Mouse (Mus musculus) lung, embryonic 14.5 days (tissue): Measurements from ENCODE around the gene Trpv1. TPM values are rescaled to one million over a fixed set of nuclear protein-coding genes. Genes with fewer than 3 reads are reported as not detected.

Experiments used
- ATAC-seq: fragments of 200-750 bp; cut with Nextera tagmentation; 2 replicates; pipeline ENCODE4 v1.8.0; 2017; ENCODE audit warnings: mild to moderate bottlenecking, moderate TSS enrichment, moderate library complexity; ENCODE audit not compliant: insufficient read depth
- DNase-seq: peaks from one replicate; pipeline ENCODE4 v3.0.0-alpha.2; 2015
- H3K27ac ChIP-seq: fragments of 300-500 bp; sonication (generic); 2 replicates; pipeline ENCODE4 v1.5.1; 2014; ENCODE audit warnings: low read depth, mild to moderate bottlenecking, moderate library complexity
- H3K27me3 ChIP-seq: fragments of 300-500 bp; sonication (generic); 2 replicates; pipeline ENCODE4 v1.6.1; 2014; ENCODE audit warnings: low read length, control low read depth; ENCODE audit not compliant: insufficient read depth
- H3K36me3 ChIP-seq: fragments of 300-500 bp; sonication (generic); 2 replicates; pipeline ENCODE4 v1.6.1; 2014; ENCODE audit warnings: control low read depth; ENCODE audit not compliant: insufficient read depth
- H3K4me1 ChIP-seq: fragments of 300-500 bp; sonication (generic); 2 replicates; pipeline ENCODE4 v1.6.1; 2014; ENCODE audit warnings: antibody characterized with exemption, control low read depth; ENCODE audit not compliant: insufficient read depth
- H3K4me2 ChIP-seq: fragments of 300-500 bp; sonication (generic); 2 replicates; pipeline ENCODE4 v1.6.1; 2014; ENCODE audit warnings: mild to moderate bottlenecking
- H3K4me3 ChIP-seq: fragments of 300-500 bp; sonication (generic); 2 replicates; pipeline ENCODE4 v1.5.1; 2014; ENCODE audit warnings: low read depth, low read length
- H3K9ac ChIP-seq: fragments of 300-500 bp; sonication (generic); 2 replicates; pipeline ENCODE4 v1.6.1; 2014
- H3K9me3 ChIP-seq: fragments of 300-500 bp; sonication (generic); 2 replicates; pipeline ENCODE4 v1.6.1; 2016; ENCODE audit warnings: low read depth, low read length, control low read depth
- CTCF ChIP-seq: IDR thresholded peaks from 2 replicates; pipeline ENCODE4 v1.5.1; 2016; ENCODE audit warnings: antibody characterized with exemption, low read depth
- WGBS: fragments of 180-500 bp; shearing (Covaris S2); extraction: QIAGEN DNeasy Blood & Tissue Kit; methylation state at CpG from one replicate; pipeline ENCODE4 v1.1.7; 2014; 5-methylcytosine and 5-hydroxymethylcytosine counted together
- polyA plus RNA-seq: library from polyadenylated mRNA; unstranded; fragments of >200 nt; fragmentation: Nextera tagmentation; extraction: Ambion mirVana; gene quantifications from 2 replicates; pipeline ENCODE4 v1.2.1, GENCODE M21; 2014

Gene Trpv1
- polyA plus RNA-seq, 1 experiment from 2014 or later, result not detected

DNA sequence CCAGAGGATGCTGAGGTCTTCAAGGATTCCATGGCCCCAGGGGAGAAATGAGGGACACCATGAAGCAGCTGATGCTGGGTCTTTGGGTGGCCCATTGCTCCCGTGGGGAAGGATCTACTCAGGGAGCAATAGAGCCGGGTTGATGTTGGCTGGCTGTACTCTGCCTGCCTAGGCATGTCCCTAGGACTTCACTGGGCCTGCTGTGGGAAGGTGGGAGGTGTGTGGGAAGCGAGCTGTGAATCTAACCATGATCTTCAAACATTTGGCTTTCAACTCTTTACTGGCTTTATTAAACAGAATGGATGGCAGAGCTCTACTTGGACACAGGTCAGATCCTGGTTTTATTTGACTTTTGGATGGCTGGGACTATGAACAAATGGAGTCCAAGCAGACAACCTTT, 26.4 kb downstream of the Trpv1 start:
- no peak overlapping the region for H3K4me3 ChIP-seq
- no peaks in the 10 kb centered on the region for H3K4me1 ChIP-seq
- ATAC-seq (no peak), DNase-seq (no peak)
- no peaks in the 10 kb centered on the region for H3K36me3 ChIP-seq
- no peaks in the 10 kb centered on the region for H3K27me3 ChIP-seq
- no peaks in the 10 kb centered on the region for H3K9me3 ChIP-seq
- no peak overlapping the region for H3K9ac ChIP-seq
- H3K4me2 ChIP-seq, result no peak overlapping the region
- no peak overlapping the region for H3K27ac ChIP-seq
- no peak for TF ChIP-seq CTCF
- 77% methylated on average over 3 of the region's 3 CpGs for WGBS

DNA sequence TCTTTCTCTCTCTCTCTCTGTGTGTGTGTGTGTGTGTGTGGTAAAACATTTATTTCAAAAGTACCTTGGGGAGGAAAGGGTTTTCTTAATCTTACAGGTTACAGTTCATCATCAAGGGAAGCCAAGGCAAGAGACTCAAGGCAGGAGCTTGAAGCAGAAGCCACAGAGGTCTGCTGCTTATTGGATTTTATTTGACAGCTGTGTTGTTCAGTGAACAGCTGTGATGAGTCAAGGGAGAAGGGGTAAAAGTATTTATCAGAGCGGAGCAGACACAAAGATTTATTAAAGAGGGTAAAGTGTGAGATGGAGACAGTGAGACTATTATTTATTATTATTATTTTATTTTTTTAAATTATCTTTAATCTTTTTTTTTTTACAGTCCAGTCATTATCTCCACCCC, 27.3 kb downstream of the Trpv1 start:
- TF ChIP-seq CTCF, result no peak
- ATAC-seq, result no peak

DNA sequence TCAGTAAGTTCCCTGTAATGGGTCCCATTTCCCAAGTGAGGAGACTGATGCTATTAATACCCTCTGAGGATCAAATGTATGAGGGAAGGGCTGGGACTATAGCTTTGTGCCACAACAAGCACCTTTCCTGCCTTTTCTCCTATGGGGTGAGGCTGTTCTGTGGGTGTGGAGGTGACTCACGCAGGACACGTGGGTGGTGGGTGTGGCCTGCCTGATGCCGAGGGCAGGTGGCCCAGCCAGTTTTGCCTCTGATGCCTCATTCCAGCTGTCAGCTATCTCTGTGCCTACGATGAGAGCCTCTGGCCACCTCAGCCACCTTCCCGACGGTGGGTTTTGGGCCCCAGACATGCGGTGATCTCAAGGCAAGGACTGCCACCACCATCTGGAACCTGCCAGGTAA, 33.2 kb downstream of the Trpv1 start, which contains the start of gene Trpv3:
Trpv3 (plus strand) TSS at position 122 of the 400 bp plus-strand sequence.
- WGBS, result 63% methylated on average over 7 of the region's 7 CpGs
- no peak within 1 kb of the TSS for H3K27ac ChIP-seq
- no peaks in the 10 kb centered on the region for H3K36me3 ChIP-seq
- no peak within 1 kb of the TSS for H3K4me2 ChIP-seq
- no peaks in the 10 kb centered on the region for H3K27me3 ChIP-seq
- TF ChIP-seq CTCF, result no peak
- no peak for ATAC-seq
- H3K9ac ChIP-seq, result no peak within 1 kb of the TSS
- no peak for DNase-seq
- no peaks in the 10 kb centered on the region for H3K4me1 ChIP-seq
- H3K9me3 ChIP-seq, result no peaks in the 10 kb centered on the region
- H3K4me3 ChIP-seq, result no peak within 1 kb of the TSS

More for the DNA sequence above, 27.3 kb downstream of the Trpv1 start:
- Histone ChIP-seq H3K9ac (no peak overlapping the region), H3K27me3 (no peaks in the 10 kb centered on the region), H3K9me3 (no peaks in the 10 kb centered on the region), H3K36me3 (no peaks in the 10 kb centered on the region), H3K27ac (no peak overlapping the region), H3K4me1 (no peaks in the 10 kb centered on the region), H3K4me3 (no peak overlapping the region), H3K4me2 (no peak overlapping the region)
- WGBS, result 57% methylated on average over 1 of the region's 1 CpGs
- no peak for DNase-seq

DNA sequence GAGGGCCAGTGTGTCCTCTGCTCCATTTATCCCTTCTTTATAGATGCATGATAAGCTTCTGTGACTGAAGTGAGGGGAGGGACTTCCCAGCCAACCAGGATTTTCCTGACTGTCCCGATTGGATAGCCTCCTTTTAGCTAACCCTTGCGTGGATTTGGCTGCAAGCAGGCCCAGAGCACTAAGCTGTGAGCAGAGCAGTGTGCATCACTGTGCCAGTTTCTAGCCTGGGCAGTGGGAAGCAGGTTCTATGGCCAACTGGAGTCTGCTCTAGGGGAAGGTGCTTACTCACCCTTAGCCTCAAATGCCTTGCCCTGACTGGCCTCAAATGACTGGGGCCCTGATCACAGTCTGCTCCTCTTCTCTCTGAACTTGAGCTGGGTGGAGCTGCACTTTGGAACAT, 40.7 kb downstream of the Trpv1 start:
- no peak for DNase-seq
- no peak for TF ChIP-seq CTCF
- no peak for ATAC-seq
- no peaks in the 10 kb centered on the region for H3K9me3 ChIP-seq
- H3K9ac ChIP-seq, result no peak overlapping the region
- H3K4me2 ChIP-seq, result no peak overlapping the region
- H3K36me3 ChIP-seq, result no peaks in the 10 kb centered on the region
- H3K27ac ChIP-seq, result no peak overlapping the region
- 22% methylated on average over 2 of the region's 2 CpGs for WGBS
- H3K4me3 ChIP-seq, result no peak overlapping the region
- H3K27me3 ChIP-seq, result no peaks in the 10 kb centered on the region
- H3K4me1 ChIP-seq, result no peaks in the 10 kb centered on the region

DNA sequence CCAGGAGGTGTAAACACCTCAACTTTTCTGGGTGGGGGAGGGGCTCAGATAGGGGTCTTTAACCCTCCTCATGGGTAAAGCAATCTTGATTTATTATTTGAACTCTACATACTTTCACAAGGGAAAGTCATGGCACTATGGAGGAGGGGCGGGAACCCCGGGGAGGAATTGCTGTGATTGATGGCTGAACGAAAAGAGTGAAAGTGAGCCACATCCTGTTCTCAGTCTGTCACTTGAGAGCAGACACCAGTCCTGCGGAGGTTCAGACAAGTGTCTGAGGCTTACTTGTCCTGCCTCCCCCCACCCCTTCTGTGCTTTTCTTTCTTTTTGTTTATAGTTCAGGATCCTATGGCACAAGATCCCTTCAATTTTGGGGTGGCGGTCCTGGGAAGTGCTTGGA, 46.6 kb downstream of the Trpv1 start:
- TF ChIP-seq CTCF, result no peak
- Histone ChIP-seq H3K4me1 (peaks cover 3% of the 10 kb centered on the region), H3K4me2 (no peak overlapping the region), H3K9ac (no peak overlapping the region), H3K9me3 (no peaks in the 10 kb centered on the region), H3K36me3 (no peaks in the 10 kb centered on the region), H3K4me3 (no peak overlapping the region), H3K27me3 (no peaks in the 10 kb centered on the region), H3K27ac (no peak overlapping the region)
- ATAC-seq (no peak), DNase-seq (peak; percentile 27)
- WGBS, result 23% methylated on average over 5 of the region's 5 CpGs

DNA sequence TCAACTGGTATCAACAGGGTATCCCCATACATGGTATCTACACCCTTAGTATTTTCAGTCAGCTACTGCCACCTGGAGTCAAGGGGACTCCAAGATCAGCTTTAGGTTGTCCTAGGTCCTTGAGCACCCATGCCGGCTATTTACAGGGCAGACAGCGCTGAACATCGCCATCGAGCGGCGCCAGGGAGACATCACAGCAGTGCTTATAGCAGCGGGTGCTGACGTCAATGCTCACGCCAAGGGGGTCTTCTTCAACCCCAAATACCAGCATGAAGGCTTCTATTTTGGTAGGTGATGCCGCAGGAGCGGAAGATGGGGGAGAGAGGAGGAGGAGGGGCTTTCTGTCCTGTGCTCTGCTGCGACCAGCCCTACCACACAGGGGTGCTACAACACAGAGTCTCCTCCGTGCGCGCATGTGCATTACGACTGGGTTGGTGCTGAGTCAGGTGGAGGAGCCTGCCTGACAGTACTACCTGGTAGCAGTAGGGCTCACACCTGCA, 47.5 kb downstream of the Trpv1 start:
- DNase-seq, result peak; percentile 74
- Histone ChIP-seq H3K9me3 (no peaks in the 10 kb centered on the region), H3K36me3 (no peaks in the 10 kb centered on the region), H3K4me3 (peak overlapping the region; percentile 23), H3K27ac (no peak overlapping the region), H3K9ac (peak overlapping the region; percentile 39; the same call in 1 of the 2 replicates), H3K4me1 (peaks cover 3% of the 10 kb centered on the region), H3K4me2 (peak overlapping the region; percentile 54), H3K27me3 (no peaks in the 10 kb centered on the region)
- TF ChIP-seq CTCF, result peak; percentile 54
- WGBS, result 4% methylated on average over 16 of the region's 16 CpGs
- peak; percentile 67; the same call in 1 of the 2 replicates for ATAC-seq

DNA sequence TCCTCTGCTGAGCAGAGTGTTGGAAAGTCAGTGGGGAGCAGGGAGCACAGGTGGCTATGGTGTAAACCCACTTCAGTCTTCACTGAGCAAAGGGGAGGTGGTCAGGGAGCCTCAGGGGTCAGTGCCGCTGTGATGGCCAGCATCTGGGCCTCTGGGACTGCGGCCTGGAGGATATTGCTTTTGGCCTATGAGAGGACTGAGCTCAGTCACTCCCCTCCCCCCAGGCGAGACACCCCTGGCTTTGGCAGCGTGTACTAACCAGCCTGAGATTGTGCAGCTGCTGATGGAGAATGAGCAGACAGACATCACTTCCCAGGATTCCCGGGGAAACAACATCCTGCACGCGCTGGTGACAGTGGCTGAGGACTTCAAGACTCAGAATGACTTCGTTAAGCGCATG, 49.3 kb downstream of the Trpv1 start:
- Histone ChIP-seq H3K4me1 (peaks cover 3% of the 10 kb centered on the region), H3K36me3 (no peaks in the 10 kb centered on the region), H3K27ac (peak overlapping the region; percentile 58), H3K9ac (no peak overlapping the region), H3K27me3 (no peaks in the 10 kb centered on the region), H3K9me3 (no peaks in the 10 kb centered on the region), H3K4me3 (no peak overlapping the region), H3K4me2 (0 out of 2 replicates have a peak overlapping the region, but pooled peaks have one; percentile 7)
- peak; percentile 87 for DNase-seq
- TF ChIP-seq CTCF, result no peak
- peak; percentile 83 for ATAC-seq
- 41% methylated on average over 9 of the region's 9 CpGs for WGBS
